Mouse (Mus musculus) lung, postnatal 0 days (tissue): ENCODE results near the gene Olfr1382. TPM values are rescaled to one million over a fixed set of nuclear protein-coding genes. Genes with fewer than 3 reads are reported as not detected.
"Not testable (repeated sequence)": the region's sequence is repeated elsewhere in the genome, so short reads cannot be mapped to it uniquely, and the experiment has no call there.

Experiments used
- ATAC-seq: fragments of 200-750 bp; cut with Nextera tagmentation; 2 replicates; pipeline ENCODE4 v1.8.0; 2017; ENCODE audit warnings: moderate library complexity
- DNase-seq: peaks from one replicate; pipeline ENCODE4 v3.0.0-alpha.2; 2016; ENCODE audit warnings: low spot score
- H3K27ac ChIP-seq: fragments of 300-500 bp; sonication (generic); 2 replicates; pipeline ENCODE4 v1.5.1; 2014; ENCODE audit warnings: antibody characterized with exemption, mild to moderate bottlenecking, low read length, mixed read lengths
- H3K27me3 ChIP-seq: fragments of 300-500 bp; sonication (generic); replicated peaks from 2 replicates; pipeline ENCODE4 v1.6.1; 2014; ENCODE audit warnings: low read length, mixed read lengths; ENCODE audit not compliant: insufficient read depth
- H3K36me3 ChIP-seq: fragments of 300-500 bp; sonication (generic); 2 replicates; pipeline ENCODE4 v1.6.1; 2014; ENCODE audit warnings: low read length, mixed read lengths; ENCODE audit not compliant: insufficient read depth
- H3K4me1 ChIP-seq: fragments of 300-500 bp; sonication (generic); 2 replicates; pipeline ENCODE4 v1.6.1; 2014; ENCODE audit warnings: antibody characterized with exemption, low read depth, low read length, mixed read lengths; ENCODE audit not compliant: insufficient read depth
- H3K4me2 ChIP-seq: fragments of 300-500 bp; sonication (generic); replicated peaks from 2 replicates; pipeline ENCODE4 v1.6.1; 2014; ENCODE audit warnings: low read depth, mild to moderate bottlenecking, low read length, moderate library complexity, mixed read lengths
- H3K4me3 ChIP-seq: fragments of 300-500 bp; sonication (generic); 2 replicates; pipeline ENCODE4 v1.5.1; 2014; ENCODE audit warnings: low read depth, low read length
- H3K9ac ChIP-seq: fragments of 300-500 bp; sonication (generic); replicated peaks from 2 replicates; pipeline ENCODE4 v1.6.1; 2014; ENCODE audit warnings: low read depth, mild to moderate bottlenecking
- H3K9me3 ChIP-seq: fragments of 300-500 bp; sonication (generic); 2 replicates; pipeline ENCODE4 v1.6.1; 2016; ENCODE audit warnings: low read length, mixed read lengths
- CTCF ChIP-seq: IDR thresholded peaks from 2 replicates; pipeline ENCODE4 v1.5.1; 2016; ENCODE audit warnings: antibody characterized with exemption, mild to moderate bottlenecking
- WGBS: fragments of 180-500 bp; shearing (Covaris S2); extraction: QIAGEN DNeasy Blood & Tissue Kit; methylation state at CpG from one replicate; pipeline ENCODE4 v1.1.7; 2014; 5-methylcytosine and 5-hydroxymethylcytosine counted together
- polyA plus RNA-seq: library from polyadenylated mRNA; unstranded; fragments of >200 nt; fragmentation: Nextera tagmentation; extraction: Ambion mirVana; gene quantifications from 2 replicates; pipeline ENCODE4 v1.2.1, GENCODE M21; 2015

Gene Olfr1382
- polyA plus RNA-seq, 1 experiment from 2014 or later = not detected

DNA sequence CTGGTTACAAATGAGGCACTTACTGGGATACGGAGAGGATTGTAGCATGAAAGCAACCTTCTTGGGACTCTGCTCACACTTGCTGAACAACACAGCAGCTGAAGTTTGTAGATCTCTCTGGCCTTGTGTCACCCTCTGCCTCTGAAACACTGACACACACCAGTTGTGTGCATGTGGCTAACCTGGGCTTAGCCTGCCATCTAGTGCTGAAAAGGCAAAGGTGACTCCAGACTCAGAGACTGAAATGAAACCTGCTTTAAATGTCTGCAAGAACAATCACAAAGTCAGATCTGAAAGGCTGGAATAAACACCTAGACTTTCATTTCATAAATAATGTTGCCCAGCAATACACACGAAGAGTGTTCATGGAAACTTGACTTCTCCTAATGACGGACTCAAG lies 26.0 kb downstream of the Olfr1382 start:
- TF ChIP-seq CTCF = 0 out of 2 replicates have a peak, but pooled peaks have one; percentile 14
- not testable (repeated sequence) for H3K4me3 ChIP-seq, DNase-seq, H3K4me1 ChIP-seq, H3K9me3 ChIP-seq, ATAC-seq, H3K4me2 ChIP-seq, H3K27ac ChIP-seq, H3K9ac ChIP-seq, H3K36me3 ChIP-seq, H3K27me3 ChIP-seq
- WGBS = 68% methylated on average over 3 of the region's 3 CpGs

DNA sequence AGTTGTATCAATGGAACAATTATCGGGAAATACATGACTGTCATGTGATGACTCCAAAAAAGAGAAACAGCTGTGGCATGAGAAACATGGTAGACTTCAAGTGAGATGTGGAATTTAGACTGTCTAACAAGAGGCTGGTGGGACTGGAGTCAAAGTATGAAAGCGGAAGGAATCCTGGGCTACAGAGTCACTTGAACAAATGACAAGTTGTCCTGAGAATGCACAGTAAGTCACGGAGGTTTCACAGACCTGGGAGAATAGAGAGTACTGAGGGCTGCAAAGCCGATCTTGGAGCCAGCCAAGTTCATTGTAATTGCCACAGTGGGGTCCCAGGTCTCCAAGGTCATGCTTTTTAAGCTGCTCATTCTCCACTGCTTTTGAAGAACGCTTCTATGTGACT lies 28.5 kb downstream of the Olfr1382 start, which contains the start of gene Olfr1380:
Olfr1380 (plus strand) TSS at position 301 of the 400 bp plus-strand sequence.
- not testable (repeated sequence) for ATAC-seq, H3K27me3 ChIP-seq, H3K9ac ChIP-seq, H3K27ac ChIP-seq, H3K4me3 ChIP-seq, DNase-seq, H3K36me3 ChIP-seq, H3K4me1 ChIP-seq, H3K9me3 ChIP-seq, H3K4me2 ChIP-seq
- WGBS = 67% methylated on average over 5 of the region's 5 CpGs

DNA sequence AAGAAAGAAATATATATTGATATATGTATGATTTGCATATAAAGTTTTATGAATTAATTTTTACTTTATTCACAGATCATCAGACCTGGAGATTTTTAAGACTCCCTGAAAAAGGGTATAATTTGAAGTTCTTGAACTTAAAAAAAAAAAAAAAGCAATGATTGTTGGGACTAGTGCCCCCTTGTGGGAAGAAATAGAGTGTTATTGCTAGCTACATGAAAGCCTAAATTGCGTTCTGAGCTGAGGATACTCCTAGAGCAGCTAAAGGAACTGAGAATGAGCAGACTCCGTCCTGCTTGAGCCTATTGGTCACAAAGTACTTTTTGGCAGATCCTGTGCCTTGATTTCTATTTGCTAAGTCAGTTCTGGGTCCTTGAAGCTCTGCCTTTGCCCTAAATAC lies 47.0 kb downstream of the Olfr1382 start:
- H3K4me3 ChIP-seq, H3K36me3 ChIP-seq, H3K4me2 ChIP-seq, H3K9me3 ChIP-seq, H3K27ac ChIP-seq, ATAC-seq, H3K4me1 ChIP-seq, H3K27me3 ChIP-seq, H3K9ac ChIP-seq: not testable (repeated sequence)
- peak; percentile 44 for TF ChIP-seq CTCF
- peak; percentile 11 for DNase-seq
- WGBS = 23% methylated on average over 2 of the region's 2 CpGs

DNA sequence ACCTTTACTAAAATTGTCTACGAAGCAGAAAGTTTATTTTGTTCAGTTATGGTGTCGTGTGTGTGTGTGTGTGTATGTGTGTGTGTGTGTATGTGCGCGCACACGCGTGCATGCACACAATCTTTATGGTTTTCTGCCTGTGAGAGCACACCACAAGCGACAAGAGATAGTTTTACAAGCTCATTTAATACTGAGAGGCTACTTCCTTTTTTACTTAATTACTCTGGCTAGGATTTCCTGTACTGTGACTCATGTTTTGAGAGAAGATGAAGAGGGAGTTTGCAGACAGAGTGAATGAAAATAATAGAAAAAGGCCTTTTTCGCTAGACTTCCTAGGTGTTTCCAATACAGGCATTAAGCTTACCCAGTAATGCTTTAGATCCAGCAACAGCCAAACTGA lies 52.4 kb downstream of the Olfr1382 start:
- H3K36me3 ChIP-seq, H3K9me3 ChIP-seq, H3K4me1 ChIP-seq, H3K27ac ChIP-seq, DNase-seq, H3K9ac ChIP-seq, H3K27me3 ChIP-seq, H3K4me2 ChIP-seq, ATAC-seq, H3K4me3 ChIP-seq: not testable (repeated sequence)
- WGBS = 68% methylated on average over 8 of the region's 8 CpGs

Other genes starting within 250 kb of the Olfr1382 start
- not detected in 2 replicates for gene Olfr1393, start 249.9 kb upstream of the Olfr1382 start, polyA plus RNA-seq
- gene Olfr1392, start 243.0 kb upstream of the Olfr1382 start, polyA plus RNA-seq = 0.05 TPM in 1 of 2 replicates, not detected in the other
- not detected in 2 replicates for gene Olfr10, start 223.5 kb upstream of the Olfr1382 start, polyA plus RNA-seq
- not detected in 2 replicates for gene Olfr1391, start 205.5 kb upstream of the Olfr1382 start, polyA plus RNA-seq
- gene Olfr1390, start 193.1 kb upstream of the Olfr1382 start, polyA plus RNA-seq = not detected in 2 replicates
- gene Olfr1389, start 105.2 kb upstream of the Olfr1382 start, polyA plus RNA-seq = not detected in 2 replicates
- not detected in 2 replicates for gene Olfr1388, start 91.6 kb upstream of the Olfr1382 start, polyA plus RNA-seq
- gene Olfr1387, start 72.9 kb upstream of the Olfr1382 start, polyA plus RNA-seq = not detected in 2 replicates
- gene Olfr1386, start 63.2 kb upstream of the Olfr1382 start, polyA plus RNA-seq = not detected in 2 replicates
- gene Olfr1385, start 39.2 kb upstream of the Olfr1382 start, polyA plus RNA-seq = not detected in 2 replicates
- gene Olfr1384, start 21.5 kb upstream of the Olfr1382 start, polyA plus RNA-seq = not detected in 2 replicates
- not detected in 2 replicates for gene Olfr1383, start 8.6 kb upstream of the Olfr1382 start, polyA plus RNA-seq
- not detected in 2 replicates for gene Olfr1381, start 15.2 kb downstream of the Olfr1382 start, polyA plus RNA-seq
- gene Olfr1380, start 28.6 kb downstream of the Olfr1382 start, polyA plus RNA-seq = not detected in 2 replicates
- gene Flt4, start 81.0 kb downstream of the Olfr1382 start, polyA plus RNA-seq = 9.7 and 9.8 TPM in 2 replicates
- gene Scgb3a1, start 135.4 kb downstream of the Olfr1382 start, polyA plus RNA-seq = 261 and 341 TPM in 2 replicates
- gene Cnot6, start 184.5 kb downstream of the Olfr1382 start, polyA plus RNA-seq = 36.0 and 40.6 TPM in 2 replicates